Mouse (Mus musculus): ENCODE measurements around the gene Agpat2.

The Agpat2 gene

GRCm38 (mm10) chr2:26626081-26626480, 21.9 kb upstream of the Agpat2 start:
- DNase-seq (ENCODE audit: low read depth, low spot score) = no peak

GRCm38 (mm10) chr2:26625419-26625818, 21.2 kb upstream of the Agpat2 start:
- DNase-seq (ENCODE audit: low read depth, low spot score) = no peak

- DNase-seq (ENCODE audit: low read depth, low spot score) = no peak
Measured at GRCm38 (mm10) chr2:26622984-26623383, 18.8 kb upstream of the Agpat2 start.

- no peak for DNase-seq (ENCODE audit: low read depth, low spot score)
Measured at GRCm38 (mm10) chr2:26621246-26621645, 17.0 kb upstream of the Agpat2 start.

GRCm38 (mm10) chr2:26617928-26618327, 13.7 kb upstream of the Agpat2 start:
- DNase-seq (ENCODE audit: low read depth, low spot score) = no peak

GRCm38 (mm10) chr2:26617331-26617730, 13.1 kb upstream of the Agpat2 start:
- no peak for DNase-seq (ENCODE audit: low read depth, low spot score)

GRCm38 (mm10) chr2:26615459-26616124, 11.4 kb upstream of the Agpat2 start:
- DNase-seq (ENCODE audit: low read depth, low spot score) = no peak

GRCm38 (mm10) chr2:26614903-26615302, 10.7 kb upstream of the Agpat2 start:
- no peak for DNase-seq (ENCODE audit: low read depth, low spot score)

- no peak for DNase-seq (ENCODE audit: low read depth, low spot score)
Measured at GRCm38 (mm10) chr2:26611896-26612295, 7.7 kb upstream of the Agpat2 start.

GRCm38 (mm10) chr2:26611054-26611453, 6.8 kb upstream of the Agpat2 start:
- DNase-seq (ENCODE audit: low read depth, low spot score) = no peak

- no peak for DNase-seq (ENCODE audit: low read depth, low spot score)
Measured at GRCm38 (mm10) chr2:26610526-26610925, 6.3 kb upstream of the Agpat2 start.

- DNase-seq (ENCODE audit: low read depth, low spot score) = no peak
Measured at GRCm38 (mm10) chr2:26609261-26609661, 5.0 kb upstream of the Agpat2 start.

GRCm38 (mm10) chr2:26608781-26609180, 4.6 kb upstream of the Agpat2 start:
- DNase-seq (ENCODE audit: low read depth, low spot score) = no peak

GRCm38 (mm10) chr2:26607056-26607910, 3.1 kb upstream of the Agpat2 start:
- no peak for DNase-seq (ENCODE audit: low read depth, low spot score)

GRCm38 (mm10) chr2:26606579-26606978, 2.4 kb upstream of the Agpat2 start:
- no peak for DNase-seq (ENCODE audit: low read depth, low spot score)

GRCm38 (mm10) chr2:26605331-26605730, 1.1 kb upstream of the Agpat2 start:
- DNase-seq (ENCODE audit: low read depth, low spot score) = no peak

- DNase-seq (ENCODE audit: low read depth, low spot score) = no peak
Measured at GRCm38 (mm10) chr2:26603159-26603558, 1.1 kb downstream of the Agpat2 start.

GRCm38 (mm10) chr2:26602631-26603030, 1.6 kb downstream of the Agpat2 start:
- no peak for DNase-seq (ENCODE audit: low read depth, low spot score)

GRCm38 (mm10) chr2:26601595-26601994, 2.6 kb downstream of the Agpat2 start:
- DNase-seq (ENCODE audit: low read depth, low spot score) = no peak

- DNase-seq (ENCODE audit: low read depth, low spot score) = no peak
Measured at GRCm38 (mm10) chr2:26600664-26601063, 3.6 kb downstream of the Agpat2 start.

- DNase-seq (ENCODE audit: low read depth, low spot score) = no peak
Measured at GRCm38 (mm10) chr2:26599965-26600364, 4.3 kb downstream of the Agpat2 start.

- no peak for DNase-seq (ENCODE audit: low read depth, low spot score)
Measured at GRCm38 (mm10) chr2:26598462-26598861, 5.8 kb downstream of the Agpat2 start.

GRCm38 (mm10) chr2:26597810-26598209, 6.4 kb downstream of the Agpat2 start:
- DNase-seq (ENCODE audit: low read depth, low spot score) = no peak

Data from A20 (cell line).